Mouse (Mus musculus) layer of hippocampus, adult 9-11 months (tissue): Measurements from ENCODE around the gene Etv5.
"Not testable (repeated sequence)": the region's sequence is repeated elsewhere in the genome, so short reads cannot be mapped to it uniquely, and the experiment has no call there.

Experiments
- DNase-seq: peaks from one replicate; pipeline ENCODE4 v3.0.0; 2022

Etv5 gene

DNA sequence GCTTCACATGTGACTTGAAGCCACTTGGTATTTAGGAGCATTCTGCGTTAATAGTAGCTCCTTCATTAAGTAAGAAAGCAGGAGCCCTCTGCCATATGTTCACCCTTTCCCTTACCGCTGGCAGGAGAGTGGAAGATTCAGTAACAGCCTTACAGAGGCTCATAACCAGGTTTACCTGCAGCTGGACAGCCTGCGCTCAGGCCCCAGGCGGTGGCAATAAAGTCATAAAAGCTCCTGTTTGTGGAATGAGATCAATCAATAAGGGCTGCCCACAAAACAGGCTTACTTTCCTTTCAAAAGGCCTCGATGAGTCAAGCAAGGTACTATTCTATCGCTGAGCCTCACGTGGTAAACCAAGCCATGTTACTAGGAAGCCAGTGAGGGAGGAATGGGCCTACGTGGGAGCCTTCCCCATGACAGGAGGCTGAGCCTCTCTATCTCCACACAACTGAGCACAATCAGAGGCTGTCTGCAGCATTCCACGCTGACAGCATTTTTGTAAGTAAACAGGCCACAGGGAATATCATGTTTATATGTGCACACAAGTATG, 49.1 kb downstream of the Etv5 start:
- DNase-seq = no peak

DNA sequence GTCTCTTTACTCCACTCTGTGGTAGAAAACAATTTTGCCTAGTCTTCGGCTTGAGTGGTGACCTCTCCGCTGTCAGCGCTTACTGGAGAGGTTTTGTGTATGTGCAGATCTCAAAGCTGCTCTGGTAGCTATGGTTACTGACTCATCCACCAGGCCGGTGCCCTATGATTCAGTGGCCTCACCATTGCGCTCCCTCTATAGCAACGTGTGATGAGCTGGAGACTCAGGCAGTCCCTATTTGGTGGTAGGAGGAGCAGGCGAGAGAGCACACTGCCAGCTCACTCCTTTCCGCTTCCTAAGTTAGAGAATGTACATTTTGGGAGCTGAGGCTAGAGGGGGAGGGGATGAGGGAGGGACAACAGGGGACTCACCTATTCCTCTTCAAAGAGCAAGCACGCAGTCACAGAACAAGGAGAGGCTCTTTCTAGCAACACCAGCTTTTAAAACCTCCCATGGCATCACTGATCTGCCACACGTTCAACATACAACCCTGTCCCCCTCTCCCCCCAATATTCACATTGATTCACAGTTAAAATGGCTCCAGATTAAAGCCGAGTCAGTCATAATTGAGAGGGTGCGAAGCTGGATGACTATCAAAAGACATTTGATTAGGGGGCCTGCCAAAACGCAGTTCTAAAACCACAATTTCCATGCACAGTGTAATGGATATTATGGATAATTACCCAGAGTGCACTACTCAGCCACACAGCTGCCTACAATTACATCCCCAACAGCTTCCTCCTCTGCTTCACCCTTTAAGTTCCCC, 50.2 kb downstream of the Etv5 start:
- peak; percentile 48 for DNase-seq

GRCm38 (mm10) chr16:22387731-22388130, 51.8 kb downstream of the Etv5 start:
- no peak for DNase-seq

- not testable (repeated sequence) for DNase-seq
Measured at GRCm38 (mm10) chr16:22382018-22382417, 57.5 kb downstream of the Etv5 start.

GRCm38 (mm10) chr16:22380981-22381380, 58.5 kb downstream of the Etv5 start:
- DNase-seq = no peak

DNA sequence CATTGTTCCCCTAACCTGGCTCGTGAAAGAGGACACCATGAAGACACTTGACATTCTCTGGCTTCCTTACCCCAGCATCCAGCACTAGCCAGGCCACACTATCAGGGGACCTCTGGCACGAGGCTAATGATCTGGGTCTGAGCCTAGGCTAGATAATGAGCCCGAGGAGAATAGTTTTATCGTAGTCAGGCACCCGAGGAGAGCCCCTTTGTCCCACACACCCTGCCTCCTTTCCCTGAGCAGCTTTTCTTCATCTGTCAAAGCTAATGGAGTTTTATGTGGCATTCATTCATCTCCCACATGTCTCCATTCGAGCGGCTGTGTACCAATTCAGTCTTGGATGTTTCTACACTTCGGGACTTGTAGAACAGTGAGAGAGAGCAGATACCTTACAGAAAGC, 59.5 kb downstream of the Etv5 start:
- no peak for DNase-seq

- no peak for DNase-seq
Measured at GRCm38 (mm10) chr16:22379342-22379741, 60.2 kb downstream of the Etv5 start.

- DNase-seq = no peak
Measured at GRCm38 (mm10) chr16:22377714-22378113, 61.8 kb downstream of the Etv5 start.

- DNase-seq = no peak
Measured at GRCm38 (mm10) chr16:22374898-22375297, 64.6 kb downstream of the Etv5 start.

GRCm38 (mm10) chr16:22372701-22373124, 66.8 kb downstream of the Etv5 start:
- no peak for DNase-seq

GRCm38 (mm10) chr16:22372225-22372624, 67.3 kb downstream of the Etv5 start:
- DNase-seq = no peak

DNA sequence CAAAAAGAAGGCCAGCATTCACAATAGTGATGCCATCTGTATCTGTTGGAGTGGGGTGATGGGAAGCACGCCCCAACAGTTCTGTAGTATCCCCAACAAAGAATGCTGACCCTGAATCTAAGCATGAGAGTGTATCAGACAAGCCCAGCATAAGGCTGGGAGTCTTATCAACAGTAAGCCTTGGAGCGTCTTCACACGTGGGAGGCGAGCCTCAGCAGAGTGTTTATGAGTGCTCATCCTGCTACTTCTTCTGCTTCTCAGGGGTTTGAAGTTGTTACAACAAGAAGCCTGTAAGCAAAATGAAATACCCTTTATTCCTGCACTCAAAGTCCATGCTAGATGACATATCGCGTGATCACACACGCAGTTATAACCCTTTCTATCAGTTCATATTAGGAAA, 72.4 kb downstream of the Etv5 start:
- DNase-seq = no peak

DNA sequence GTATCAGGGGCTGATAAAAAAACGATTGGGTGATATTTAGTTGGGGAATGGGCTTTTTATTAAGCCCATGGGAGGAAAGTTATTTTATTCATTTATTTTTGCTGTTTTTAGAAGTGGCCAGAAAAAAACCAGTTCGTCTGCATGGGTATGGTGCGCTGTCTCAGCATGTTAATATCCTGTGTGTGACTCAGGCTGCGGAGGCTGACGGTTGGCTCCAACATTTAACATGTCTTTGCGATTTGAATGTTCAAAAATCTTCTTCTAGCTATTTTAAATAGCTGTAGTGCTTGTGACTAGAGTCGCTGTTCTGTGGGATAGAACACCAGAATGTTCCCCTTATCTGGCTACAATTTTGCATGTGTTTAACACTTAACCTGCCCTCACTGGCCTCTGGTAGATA, 73.5 kb downstream of the Etv5 start:
- peak; percentile 47 for DNase-seq

- DNase-seq = no peak
Measured at GRCm38 (mm10) chr16:22365596-22365995, 73.9 kb downstream of the Etv5 start.

- peak; percentile 62 for DNase-seq
Measured at GRCm38 (mm10) chr16:22358701-22359354, 80.7 kb downstream of the Etv5 start.

- DNase-seq = not testable (repeated sequence)
Measured at GRCm38 (mm10) chr16:22354177-22354576, 85.3 kb downstream of the Etv5 start.

GRCm38 (mm10) chr16:22353639-22354038, 85.9 kb downstream of the Etv5 start:
- DNase-seq = no peak

- no peak for DNase-seq
Measured at GRCm38 (mm10) chr16:22351194-22351593, 88.3 kb downstream of the Etv5 start.

DNA sequence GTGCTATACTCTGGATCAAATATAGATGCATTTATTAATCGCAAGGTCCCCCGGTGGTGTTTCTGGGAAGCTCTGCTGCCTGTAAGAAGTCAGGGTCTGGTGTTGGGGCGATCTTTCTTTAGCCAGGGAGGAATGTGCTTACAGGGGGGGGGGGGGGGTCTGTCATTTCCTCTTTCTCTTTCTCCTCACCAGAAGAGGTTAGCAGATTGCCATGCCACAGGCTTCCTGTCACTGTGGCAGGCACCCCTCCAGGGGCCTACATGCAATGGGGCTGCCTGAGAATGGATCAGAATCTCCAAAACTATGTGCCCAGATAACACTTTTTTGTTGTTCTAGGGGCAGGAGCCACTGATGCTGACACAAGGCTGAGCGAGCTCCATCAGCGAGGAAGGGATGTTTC, 89.7 kb downstream of the Etv5 start:
- no peak for DNase-seq

GRCm38 (mm10) chr16:22348478-22349270, 90.8 kb downstream of the Etv5 start:
- peak; percentile 76 for DNase-seq

- no peak for DNase-seq
Measured at GRCm38 (mm10) chr16:22348014-22348413, 91.5 kb downstream of the Etv5 start.

- DNase-seq = no peak
Measured at GRCm38 (mm10) chr16:22341236-22341671, 98.3 kb downstream of the Etv5 start.

DNA sequence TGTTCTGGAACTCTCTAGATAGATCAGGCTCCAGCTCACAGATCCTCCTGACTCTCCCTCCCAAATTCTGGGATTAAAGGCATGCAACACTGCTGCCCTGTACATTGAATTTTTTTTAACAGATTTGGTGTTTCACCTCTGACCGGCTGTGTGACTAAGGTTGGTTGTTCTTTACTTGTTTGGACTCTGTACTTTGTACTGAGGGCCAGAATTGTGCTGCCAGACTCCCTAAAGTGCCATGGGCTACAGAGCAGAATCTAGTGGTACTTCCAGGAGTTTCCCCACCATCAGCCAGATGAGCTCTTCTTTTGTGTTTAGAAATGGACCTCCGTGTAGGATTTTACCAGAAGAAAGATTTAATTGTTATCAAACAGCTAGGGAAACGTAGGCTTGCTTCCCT, 103.7 kb downstream of the Etv5 start:
- DNase-seq = no peak
